In genomic region chr6:51355041-51355440, GRCm38 (mm10) we compare ENCODE assay signal across 25 mouse cellular contexts.
"Had no signal": no experiment of that assay in that cellular context is flagged by ENCODE, and none has a peak within 500 bp of the region (broad histone marks: within the 10 kb centered on the region; RNA-seq: fewer than 3 reads in every experiment).

No protein-coding gene starts in this region.

- DNase-seq: forebrain, postnatal 0 days; gastrocnemius, postnatal 14 days; gastrocnemius, postnatal 36 days; heart, adult 11 months; heart, adult 2 months; heart, postnatal 14 days; heart, postnatal 36 days; kidney, adult 11 months; kidney, adult 2 months; kidney, adult 9 months; kidney, postnatal 14 days; kidney, postnatal 36 days; layer of hippocampus, adult 9-11 months; layer of hippocampus, postnatal 36 days; left cerebral cortex, postnatal 4 days had no signal

- H3K4me1 ChIP-seq: hindbrain, embryonic 13.5 days; hindbrain, embryonic 15.5 days; limb, embryonic 13.5 days had no signal

- H3K27ac ChIP-seq: heart, adult 2 months; heart, embryonic 13.5 days; heart, embryonic 15.5 days; hindbrain, embryonic 13.5 days; hindbrain, embryonic 15.5 days; hindbrain, postnatal 0 days; kidney, embryonic 15.5 days; kidney, postnatal 0 days; limb, embryonic 13.5 days had no signal

- H3K4me3 ChIP-seq: heart, adult 2 months; heart, embryonic 13.5 days; heart, embryonic 15.5 days; hindbrain, embryonic 13.5 days; hindbrain, embryonic 15.5 days; kidney, embryonic 15.5 days; limb, embryonic 13.5 days had no signal

- H3K36me3 ChIP-seq: heart, embryonic 13.5 days; heart, embryonic 15.5 days; hindbrain, embryonic 13.5 days; hindbrain, embryonic 15.5 days; kidney, embryonic 15.5 days; limb, embryonic 13.5 days had no signal

- H3K9me3 ChIP-seq: heart, embryonic 13.5 days; heart, embryonic 15.5 days; hindbrain, embryonic 13.5 days; hindbrain, embryonic 15.5 days; kidney, embryonic 15.5 days; limb, embryonic 13.5 days had no signal

- H3K9ac ChIP-seq: forebrain, postnatal 0 days; heart, embryonic 13.5 days; heart, embryonic 15.5 days; hindbrain, embryonic 13.5 days; hindbrain, embryonic 15.5 days; kidney, embryonic 15.5 days; limb, embryonic 13.5 days had no signal

- ATAC-seq: forebrain, postnatal 0 days; hindbrain, postnatal 0 days; intestine, embryonic 16.5 days had no signal

- H3K27me3 ChIP-seq: heart, embryonic 13.5 days; heart, embryonic 15.5 days; hindbrain, embryonic 13.5 days; hindbrain, embryonic 15.5 days; kidney, embryonic 15.5 days; limb, embryonic 13.5 days had no signal

- H3K4me2 ChIP-seq: heart, embryonic 11.5 days; heart, embryonic 13.5 days; heart, embryonic 15.5 days; hindbrain, embryonic 13.5 days; hindbrain, embryonic 15.5 days; kidney, embryonic 15.5 days; limb, embryonic 13.5 days had no signal
